Mouse (Mus musculus) spleen, adult 2 months (tissue): ENCODE measurements around the gene Smndc1.

Experiments
- CTCF ChIP-seq: fragments of 200-500 bp; IDR thresholded peaks from 2 replicates; pipeline ENCODE4 v1.5.1; 2011; ENCODE audit warnings: mild to moderate bottlenecking, inconsistent platforms; ENCODE audit not compliant: insufficient read depth, insufficient read length, insufficient replicate concordance; ENCODE audit errors: extremely low read depth
- POLR2A ChIP-seq: fragments of 200-500 bp; IDR thresholded peaks from 2 replicates; pipeline ENCODE4 v1.6.1; 2011; ENCODE audit warnings: low read depth, low read length, inconsistent platforms

DNA sequence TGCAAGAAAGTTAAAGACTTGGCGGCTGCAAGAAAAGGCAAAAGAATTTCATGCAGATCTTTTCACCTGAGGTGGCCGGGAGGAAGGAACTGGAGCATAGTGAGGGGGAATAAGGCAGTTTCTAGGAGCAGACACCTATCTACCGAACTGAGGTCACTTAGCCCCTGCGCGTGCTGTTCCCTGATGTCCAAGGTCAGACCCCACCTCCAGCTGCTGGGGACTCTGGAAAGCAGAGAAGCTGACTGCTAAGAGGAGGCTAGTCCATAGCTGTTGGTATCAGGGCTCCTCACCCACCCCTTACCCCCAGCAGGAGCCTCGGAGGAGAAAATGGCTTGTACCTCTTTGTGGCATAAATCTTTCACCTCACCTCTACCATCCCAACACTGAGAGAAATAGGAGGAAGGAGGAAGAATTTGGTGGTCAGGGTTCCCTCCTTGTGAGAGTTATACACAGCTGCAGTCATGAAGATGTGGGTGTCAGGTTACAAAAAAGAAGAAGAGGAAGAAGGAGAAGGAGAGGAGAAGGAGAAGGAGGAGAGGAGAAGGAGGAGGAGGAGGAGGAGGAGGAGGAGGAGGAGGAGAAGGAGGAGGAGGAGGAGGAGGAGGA, 31.3 kb upstream of the Smndc1 start:
- TF ChIP-seq CTCF = no peak
- no peak for TF ChIP-seq POLR2A
